Mouse (Mus musculus) ovary, postnatal 10 days (tissue): Measurements from ENCODE around the gene Tyro3.

Experiments used
- DNase-seq: peaks from one replicate; pipeline ENCODE4 v3.0.0; 2022; ENCODE audit warnings: low spot score

Gene Tyro3

GRCm38 (mm10) chr2:119804776-119805175 is 7.2 kb downstream of the Tyro3 start:
- DNase-seq: no peak

GRCm38 (mm10) chr2:119805536-119805935 is 8.0 kb downstream of the Tyro3 start:
- no peak for DNase-seq

GRCm38 (mm10) chr2:119808438-119808837 is 10.9 kb downstream of the Tyro3 start:
- DNase-seq: no peak

- DNase-seq: no peak
Observed at GRCm38 (mm10) chr2:119808881-119809280, 11.3 kb downstream of the Tyro3 start.

- DNase-seq: no peak
Observed at GRCm38 (mm10) chr2:119810890-119811289, 13.4 kb downstream of the Tyro3 start.

GRCm38 (mm10) chr2:119811490-119812146 is 14.1 kb downstream of the Tyro3 start:
- DNase-seq: no peak

- DNase-seq: no peak
Observed at GRCm38 (mm10) chr2:119814376-119814933, 16.9 kb downstream of the Tyro3 start.

- no peak for DNase-seq
Observed at GRCm38 (mm10) chr2:119816611-119817010, 19.1 kb downstream of the Tyro3 start.

GRCm38 (mm10) chr2:119817047-119817446 is 19.5 kb downstream of the Tyro3 start:
- DNase-seq: no peak

GRCm38 (mm10) chr2:119818668-119819272 is 21.2 kb downstream of the Tyro3 start:
- DNase-seq: no peak

GRCm38 (mm10) chr2:119821136-119821535 is 23.6 kb downstream of the Tyro3 start:
- DNase-seq: no peak

- no peak for DNase-seq
Observed at GRCm38 (mm10) chr2:119830579-119830978, 33.0 kb downstream of the Tyro3 start.

GRCm38 (mm10) chr2:119834231-119834630 is 36.7 kb downstream of the Tyro3 start:
- no peak for DNase-seq

GRCm38 (mm10) chr2:119837616-119838015 is 40.1 kb downstream of the Tyro3 start:
- no peak for DNase-seq

GRCm38 (mm10) chr2:119838363-119839156 is 41.0 kb downstream of the Tyro3 start:
- no peak for DNase-seq

- DNase-seq: no peak
Observed at GRCm38 (mm10) chr2:119840008-119840407, 42.5 kb downstream of the Tyro3 start.

- no peak for DNase-seq
Observed at GRCm38 (mm10) chr2:119842000-119842399, 44.5 kb downstream of the Tyro3 start.

- no peak for DNase-seq
Observed at GRCm38 (mm10) chr2:119843526-119843925, 46.0 kb downstream of the Tyro3 start.

- DNase-seq: no peak
Observed at GRCm38 (mm10) chr2:119845882-119846546, 48.5 kb downstream of the Tyro3 start.

- DNase-seq: no peak
Observed at GRCm38 (mm10) chr2:119846929-119847328, 49.4 kb downstream of the Tyro3 start.

- no peak for DNase-seq
Observed at GRCm38 (mm10) chr2:119853811-119854210, 56.3 kb downstream of the Tyro3 start.

- DNase-seq: no peak
Observed at GRCm38 (mm10) chr2:119855310-119855850, 57.8 kb downstream of the Tyro3 start.
